Mouse (Mus musculus): Measurements from ENCODE around the gene Rab3il1.

DNA sequence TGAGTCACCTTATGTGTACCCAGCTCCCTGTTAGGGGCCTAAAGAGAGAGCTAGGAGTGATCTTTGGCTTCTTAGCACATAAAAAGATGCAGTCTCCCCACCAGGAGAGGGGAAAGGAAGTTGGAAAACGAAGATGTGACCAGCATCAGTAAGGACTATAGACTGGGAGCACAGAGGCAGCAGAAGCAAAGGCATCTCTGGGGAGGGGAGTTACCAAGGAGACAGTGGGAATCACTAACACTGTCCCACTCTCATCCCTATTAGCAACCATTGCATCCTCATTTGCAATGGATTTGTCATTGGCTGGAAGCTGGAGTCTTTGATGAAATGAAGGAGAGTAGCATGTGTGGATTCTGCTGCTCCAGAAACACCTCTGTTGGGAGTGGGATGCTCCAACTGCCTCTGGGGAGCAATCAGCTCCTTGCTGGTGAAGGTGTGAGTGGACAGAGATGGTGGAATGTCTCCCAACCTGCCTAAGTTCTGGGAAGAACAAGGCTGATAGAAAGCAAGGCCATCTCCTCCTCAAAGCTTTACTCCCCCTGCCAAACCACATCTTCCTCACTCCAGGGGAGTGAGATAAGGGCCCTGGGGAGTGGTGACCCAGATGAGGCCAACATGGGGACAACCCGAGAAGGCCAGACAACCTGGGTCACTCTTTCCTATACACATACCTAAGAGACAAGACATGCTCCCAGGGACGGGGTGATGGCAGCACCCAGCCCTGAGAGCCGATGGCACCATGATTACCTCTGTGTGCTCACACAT is 44.7 kb upstream of the Rab3il1 start:
- TF ChIP-seq MAFK (IDR thresholded peaks at IDR 0.05; ENCODE audit: insufficient read depth, low read depth, low read length), result no peak
- no peak for TF ChIP-seq CHD2 (IDR thresholded peaks at IDR 0.05; ENCODE audit: low read depth, low read length)
- TF ChIP-seq HCFC1 (IDR thresholded peaks at IDR 0.05; ENCODE audit: borderline replicate concordance, insufficient read depth, low read length), result no peak
